Mouse (Mus musculus) T-helper 1 cell (primary cell): Measurements from ENCODE around the gene Stx6.
"Not testable (repeated sequence)": the region's sequence is repeated elsewhere in the genome, so short reads cannot be mapped to it uniquely, and the experiment has no call there.

ENCODE experiments used
- in situ Hi-C: fragments of 300-600 bp; cut with MboI, MseI; formaldehyde crosslinking; loops from one replicate; pipeline ENCODE4 v1.15.1; 2025; ENCODE audit warnings: high pct_unique_total_duplicates

Gene Stx6

GRCm38 (mm10) chr1:155167453-155167852 lies 8.9 kb downstream of the Stx6 start:
- in situ Hi-C loops: no loop called here

GRCm38 (mm10) chr1:155169935-155170334 lies 11.4 kb downstream of the Stx6 start:
- in situ Hi-C loops: no loop called here

GRCm38 (mm10) chr1:155172895-155173643 lies 14.6 kb downstream of the Stx6 start:
- in situ Hi-C loops: no loop called here

GRCm38 (mm10) chr1:155173644-155174016 lies 15.1 kb downstream of the Stx6 start:
- in situ Hi-C loops: not testable (repeated sequence)

- in situ Hi-C loops: no loop called here
Observed at GRCm38 (mm10) chr1:155174424-155174823, 15.9 kb downstream of the Stx6 start.

- in situ Hi-C loops: no loop called here
Observed at GRCm38 (mm10) chr1:155178192-155178924, 19.8 kb downstream of the Stx6 start.

GRCm38 (mm10) chr1:155184191-155184590 lies 25.7 kb downstream of the Stx6 start:
- in situ Hi-C loops: no loop called here

- in situ Hi-C loops: no loop called here
Observed at GRCm38 (mm10) chr1:155188656-155189055, 30.1 kb downstream of the Stx6 start.

GRCm38 (mm10) chr1:155191219-155191618 lies 32.7 kb downstream of the Stx6 start:
- in situ Hi-C loops: no loop called here

- in situ Hi-C loops: no loop called here
Observed at GRCm38 (mm10) chr1:155191671-155192070, 33.2 kb downstream of the Stx6 start.

GRCm38 (mm10) chr1:155192805-155193368 lies 34.4 kb downstream of the Stx6 start:
- in situ Hi-C loops: no loop called here

GRCm38 (mm10) chr1:155196691-155197090 lies 38.2 kb downstream of the Stx6 start:
- in situ Hi-C loops: no loop called here

GRCm38 (mm10) chr1:155199522-155199921 lies 41.0 kb downstream of the Stx6 start:
- in situ Hi-C loops: no loop called here

GRCm38 (mm10) chr1:155200967-155201366 lies 42.5 kb downstream of the Stx6 start:
- in situ Hi-C loops: no loop called here

GRCm38 (mm10) chr1:155201373-155201879 lies 42.9 kb downstream of the Stx6 start:
- in situ Hi-C loops: no loop called here

GRCm38 (mm10) chr1:155201914-155202313 lies 43.4 kb downstream of the Stx6 start:
- in situ Hi-C loops: no loop called here

GRCm38 (mm10) chr1:155202472-155202871 lies 44.0 kb downstream of the Stx6 start:
- in situ Hi-C loops: no loop called here

- in situ Hi-C loops: no loop called here
Observed at GRCm38 (mm10) chr1:155203101-155203500, 44.6 kb downstream of the Stx6 start.

GRCm38 (mm10) chr1:155203954-155204353 lies 45.4 kb downstream of the Stx6 start:
- in situ Hi-C loops: no loop called here

- in situ Hi-C loops: no loop called here
Observed at GRCm38 (mm10) chr1:155204560-155205162, 46.1 kb downstream of the Stx6 start.

GRCm38 (mm10) chr1:155205311-155205710 lies 46.8 kb downstream of the Stx6 start:
- in situ Hi-C loops: no loop called here
